Mouse (Mus musculus): Measurements from ENCODE around the gene Gm5485. TPM values are rescaled to one million over a fixed set of nuclear protein-coding genes. Genes with fewer than 3 reads are reported as not detected.

The Gm5485 gene
- polyA plus RNA-seq, 1 experiment, result not detected

GRCm38 (mm10) chr16:48403423-48403822, 8.8 kb downstream of the Gm5485 start:
- no peak overlapping the region for H3K4me3 ChIP-seq (ENCODE audit: insufficient read depth, poor library complexity, severe bottlenecking)
- H3K36me3 ChIP-seq (ENCODE audit: control insufficient read depth, insufficient read depth), result no peaks in the 10 kb centered on the region
- no peaks in the 10 kb centered on the region for H3K79me2 ChIP-seq (ENCODE audit: control insufficient read depth, insufficient read depth)
- H3ac ChIP-seq (ENCODE audit: control insufficient read depth, insufficient read length, low read depth), result no peak overlapping the region
- TF ChIP-seq MAX (IDR thresholded peaks at IDR 0.05) (no peak), MYOG (IDR thresholded peaks at IDR 0.05; ENCODE audit: control insufficient read depth, extremely low read depth, insufficient read length) (no peak), MYOD1 (IDR thresholded peaks at IDR 0.05; ENCODE audit: control insufficient read depth, insufficient read length, low read depth) (no peak), USF1 (IDR thresholded peaks at IDR 0.05; ENCODE audit: low read depth) (no peak), CTCF (IDR thresholded peaks at IDR 0.05; ENCODE audit: control insufficient read depth, insufficient read depth, insufficient read length) (no peak), FOSL1 (IDR thresholded peaks at IDR 0.05; ENCODE audit: insufficient read depth, low read length, poor library complexity, severe bottlenecking) (no peak), CEBPB (IDR thresholded peaks at IDR 0.05; ENCODE audit: low read depth) (no peak)
- no peaks in the 10 kb centered on the region for H3K27me3 ChIP-seq (ENCODE audit: control insufficient read depth, insufficient read depth, insufficient read length)
- no peaks in the 10 kb centered on the region for H3K79me3 ChIP-seq (ENCODE audit: low read depth)

GRCm38 (mm10) chr16:48402963-48403362, 9.3 kb downstream of the Gm5485 start:
- no peaks in the 10 kb centered on the region for H3K79me2 ChIP-seq (ENCODE audit: control insufficient read depth, insufficient read depth)
- H3K79me3 ChIP-seq (ENCODE audit: low read depth), result no peaks in the 10 kb centered on the region
- no peak overlapping the region for H3ac ChIP-seq (ENCODE audit: control insufficient read depth, insufficient read length, low read depth)
- no peaks in the 10 kb centered on the region for H3K27me3 ChIP-seq (ENCODE audit: control insufficient read depth, insufficient read depth, insufficient read length)
- H3K36me3 ChIP-seq (ENCODE audit: control insufficient read depth, insufficient read depth), result no peaks in the 10 kb centered on the region
- TF ChIP-seq MAX (IDR thresholded peaks at IDR 0.05) (no peak), CTCF (IDR thresholded peaks at IDR 0.05; ENCODE audit: control insufficient read depth, insufficient read depth, insufficient read length) (no peak), CEBPB (IDR thresholded peaks at IDR 0.05; ENCODE audit: low read depth) (no peak), MYOG (IDR thresholded peaks at IDR 0.05; ENCODE audit: control insufficient read depth, extremely low read depth, insufficient read length) (no peak), USF1 (IDR thresholded peaks at IDR 0.05; ENCODE audit: low read depth) (no peak), FOSL1 (IDR thresholded peaks at IDR 0.05; ENCODE audit: insufficient read depth, low read length, poor library complexity, severe bottlenecking) (no peak)
- H3K4me3 ChIP-seq (ENCODE audit: insufficient read depth, poor library complexity, severe bottlenecking), result no peak overlapping the region

- H3ac ChIP-seq (ENCODE audit: control insufficient read depth, insufficient read length, low read depth), result no peak overlapping the region
- H3K36me3 ChIP-seq (ENCODE audit: control insufficient read depth, insufficient read depth), result no peaks in the 10 kb centered on the region
- no peaks in the 10 kb centered on the region for H3K79me2 ChIP-seq (ENCODE audit: control insufficient read depth, insufficient read depth)
- TF ChIP-seq CTCF (IDR thresholded peaks at IDR 0.05; ENCODE audit: control insufficient read depth, insufficient read depth, insufficient read length) (no peak), FOSL1 (IDR thresholded peaks at IDR 0.05; ENCODE audit: insufficient read depth, low read length, poor library complexity, severe bottlenecking) (no peak)
- no peak overlapping the region for H3K4me3 ChIP-seq (ENCODE audit: insufficient read depth, poor library complexity, severe bottlenecking)
- no peaks in the 10 kb centered on the region for H3K27me3 ChIP-seq (ENCODE audit: control insufficient read depth, insufficient read depth, insufficient read length)
- no peaks in the 10 kb centered on the region for H3K79me3 ChIP-seq (ENCODE audit: low read depth)
Observed at GRCm38 (mm10) chr16:48395278-48395677, 16.9 kb downstream of the Gm5485 start.

- no peak for TF ChIP-seq MYOG (IDR thresholded peaks at IDR 0.05; ENCODE audit: control insufficient read depth, extremely low read depth, insufficient read length)
- no peak for TF ChIP-seq USF1 (IDR thresholded peaks at IDR 0.05; ENCODE audit: low read depth)
- no peak for TF ChIP-seq CEBPB (IDR thresholded peaks at IDR 0.05; ENCODE audit: low read depth)
- TF ChIP-seq CTCF (IDR thresholded peaks at IDR 0.05; ENCODE audit: control insufficient read depth, insufficient read depth, insufficient read length), result no peak
- no peak for TF ChIP-seq MYOD1 (IDR thresholded peaks at IDR 0.05; ENCODE audit: control insufficient read depth, insufficient read length, low read depth)
- TF ChIP-seq MAX (IDR thresholded peaks at IDR 0.05), result no peak
- no peak for TF ChIP-seq FOSL1 (IDR thresholded peaks at IDR 0.05; ENCODE audit: insufficient read depth, low read length, poor library complexity, severe bottlenecking)
- Histone ChIP-seq H3K4me3 (ENCODE audit: insufficient read depth, poor library complexity, severe bottlenecking) (no peak overlapping the region), H3ac (ENCODE audit: control insufficient read depth, insufficient read length, low read depth) (no peak overlapping the region), H3K79me2 (ENCODE audit: control insufficient read depth, insufficient read depth) (no peaks in the 10 kb centered on the region), H3K36me3 (ENCODE audit: control insufficient read depth, insufficient read depth) (no peaks in the 10 kb centered on the region), H3K79me3 (ENCODE audit: low read depth) (no peaks in the 10 kb centered on the region), H3K27me3 (ENCODE audit: control insufficient read depth, insufficient read depth, insufficient read length) (no peaks in the 10 kb centered on the region)
Observed at GRCm38 (mm10) chr16:48386982-48387381, 25.2 kb downstream of the Gm5485 start.

- no peak for TF ChIP-seq MYOD1 (IDR thresholded peaks at IDR 0.05; ENCODE audit: control insufficient read depth, insufficient read length, low read depth)
- no peak for TF ChIP-seq MAX (IDR thresholded peaks at IDR 0.05)
- no peak for TF ChIP-seq USF1 (IDR thresholded peaks at IDR 0.05; ENCODE audit: low read depth)
- no peak for TF ChIP-seq MYOG (IDR thresholded peaks at IDR 0.05; ENCODE audit: control insufficient read depth, extremely low read depth, insufficient read length)
- no peak for TF ChIP-seq CEBPB (IDR thresholded peaks at IDR 0.05; ENCODE audit: low read depth)
- TF ChIP-seq FOSL1 (IDR thresholded peaks at IDR 0.05; ENCODE audit: insufficient read depth, low read length, poor library complexity, severe bottlenecking), result no peak
- TF ChIP-seq CTCF (IDR thresholded peaks at IDR 0.05; ENCODE audit: control insufficient read depth, insufficient read depth, insufficient read length), result no peak
- no peaks in the 10 kb centered on the region for H3K79me3 ChIP-seq (ENCODE audit: low read depth)
- H3K79me2 ChIP-seq (ENCODE audit: control insufficient read depth, insufficient read depth), result no peaks in the 10 kb centered on the region
- H3K4me3 ChIP-seq (ENCODE audit: insufficient read depth, poor library complexity, severe bottlenecking), result no peak overlapping the region
- no peaks in the 10 kb centered on the region for H3K27me3 ChIP-seq (ENCODE audit: control insufficient read depth, insufficient read depth, insufficient read length)
- no peak overlapping the region for H3ac ChIP-seq (ENCODE audit: control insufficient read depth, insufficient read length, low read depth)
- no peaks in the 10 kb centered on the region for H3K36me3 ChIP-seq (ENCODE audit: control insufficient read depth, insufficient read depth)
Observed at GRCm38 (mm10) chr16:48383582-48384257, 28.5 kb downstream of the Gm5485 start.

All from C2C12 (cell line).